Mouse (Mus musculus) stomach, postnatal 0 days (tissue): ENCODE measurements around the gene Nemf.

Source experiments
- CTCF ChIP-seq: IDR thresholded peaks from 2 replicates; pipeline ENCODE4 v1.5.1; 2016; ENCODE audit warnings: antibody characterized with exemption, low read depth, mild to moderate bottlenecking, moderate library complexity
- EP300 ChIP-seq: optimal IDR thresholded peaks from 2 replicates; pipeline ENCODE3; 2016; ENCODE audit warnings: antibody characterized with exemption

- no peak for TF ChIP-seq EP300
- TF ChIP-seq CTCF: no peak; the same call in 1 of the 2 replicates
These were observed 15.1 kb upstream of the Nemf start, which contains the start of the genes Arf6 and Gm9887 for GRCm38 (mm10) chr12:69371854-69372671.
